Mouse (Mus musculus) kidney, adult 2 months (tissue): ENCODE results near the gene Olfr1437.

Experiments used
- CTCF ChIP-seq: fragments of 200-500 bp; conservative IDR thresholded peaks from 2 replicates; pipeline ENCODE4 v1.5.1; 2011; ENCODE audit warnings: low read depth, mild to moderate bottlenecking, control low read depth, low read length, moderate library complexity, mixed read lengths; ENCODE audit not compliant: insufficient read depth, insufficient read length
- POLR2A ChIP-seq: fragments of 200-500 bp; IDR thresholded peaks from one replicate; pipeline ENCODE4 v1.6.1; 2011; ENCODE audit warnings: low read depth, low read length, control low read depth

DNA sequence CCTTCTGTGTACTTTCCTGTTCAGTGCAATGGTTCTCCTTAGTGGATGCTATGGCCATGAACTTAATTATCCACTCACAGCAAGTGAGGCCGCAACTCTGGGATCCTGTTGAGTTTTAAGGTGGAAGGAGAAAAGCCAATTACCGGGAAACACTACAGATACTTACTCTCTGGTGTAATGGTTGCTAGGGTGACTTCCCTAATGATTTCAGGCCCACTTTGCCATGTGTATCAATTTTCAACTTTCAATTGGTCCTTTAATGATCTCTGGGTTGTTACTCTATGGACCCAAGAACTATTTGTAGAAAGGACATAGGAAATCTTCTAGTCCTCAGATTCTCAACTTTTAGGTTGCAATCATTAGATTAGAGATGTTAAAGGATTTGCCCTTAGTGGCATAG, at the start of gene Olfr1437:
- no peak for TF ChIP-seq CTCF
- TF ChIP-seq POLR2A, result no peak
